Mouse (Mus musculus) brain, embryonic 18.5 days (tissue): ENCODE results near the gene Csf3.
"Not testable (repeated sequence)": the region's sequence is repeated elsewhere in the genome, so short reads cannot be mapped to it uniquely, and the experiment has no call there.

Experiments used
- DNase-seq: peaks from one replicate; pipeline ENCODE4 v3.0.0-alpha.2; 2012; ENCODE audit warnings: low read depth, low spot score

Gene Csf3

GRCm38 (mm10) chr11:98729119-98729588 is 28.1 kb downstream of the Csf3 start, which contains the start of gene Med24:
Gene Med24, minus strand, starts transcription at chr11:98729435.
- DNase-seq: peak; percentile 92

DNA sequence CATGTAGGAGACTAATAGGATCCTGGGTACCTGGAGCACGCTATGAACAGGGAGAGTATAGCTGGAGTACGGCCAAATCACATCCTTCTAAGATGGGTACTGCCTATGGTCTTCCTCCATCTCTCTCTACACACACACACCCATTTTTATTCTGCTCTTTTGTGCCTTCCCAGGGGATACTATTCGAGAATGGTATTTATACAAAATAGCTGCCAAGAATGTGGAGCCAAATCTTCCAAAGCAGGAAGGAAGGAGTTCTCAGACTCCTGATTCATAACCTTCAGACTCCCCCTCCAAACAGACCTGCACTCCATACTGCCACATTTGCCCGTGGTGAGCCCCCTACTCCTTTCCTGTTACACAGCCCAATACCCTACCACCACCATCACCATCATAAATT is 29.7 kb downstream of the Csf3 start:
- no peak for DNase-seq

DNA sequence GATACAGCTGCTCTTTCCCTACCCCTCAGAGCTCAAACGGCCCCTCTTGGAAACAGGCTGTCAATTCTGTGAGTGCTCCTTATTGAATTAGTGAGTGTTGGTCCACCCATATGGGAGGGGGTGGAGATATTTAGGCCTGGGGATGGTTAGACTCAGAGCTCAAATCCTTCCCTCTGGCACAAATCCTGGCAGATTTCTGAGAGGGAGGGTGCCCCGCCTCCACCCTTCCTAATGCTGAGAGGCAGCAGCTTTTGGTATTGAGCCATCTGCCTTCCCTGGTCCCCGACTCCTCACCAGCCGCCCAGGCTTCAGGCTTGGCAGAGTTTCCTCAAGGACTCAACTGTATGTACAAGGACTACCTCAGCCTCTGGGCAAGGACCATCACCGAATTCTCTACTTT is 30.1 kb downstream of the Csf3 start:
- no peak for DNase-seq

DNA sequence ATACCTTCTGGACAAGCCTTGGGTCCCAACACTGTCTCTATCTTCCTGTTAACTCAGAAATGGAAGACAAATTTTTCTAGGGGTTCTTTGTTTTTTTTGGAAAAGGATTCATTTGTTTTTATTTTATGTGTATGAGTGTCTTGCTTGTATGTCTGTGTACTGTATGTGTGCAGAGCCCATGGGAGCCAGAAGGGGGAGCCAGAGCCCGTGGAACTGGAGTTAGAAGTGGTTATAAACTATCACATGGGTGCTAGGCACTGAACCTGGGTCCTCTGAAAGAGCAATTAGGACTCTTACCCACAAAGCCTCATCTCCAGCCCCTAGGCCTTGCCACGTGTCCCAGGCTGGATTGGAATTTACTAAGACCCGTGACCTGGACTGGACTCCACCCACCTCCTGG is 33.0 kb downstream of the Csf3 start:
- DNase-seq: no peak

DNA sequence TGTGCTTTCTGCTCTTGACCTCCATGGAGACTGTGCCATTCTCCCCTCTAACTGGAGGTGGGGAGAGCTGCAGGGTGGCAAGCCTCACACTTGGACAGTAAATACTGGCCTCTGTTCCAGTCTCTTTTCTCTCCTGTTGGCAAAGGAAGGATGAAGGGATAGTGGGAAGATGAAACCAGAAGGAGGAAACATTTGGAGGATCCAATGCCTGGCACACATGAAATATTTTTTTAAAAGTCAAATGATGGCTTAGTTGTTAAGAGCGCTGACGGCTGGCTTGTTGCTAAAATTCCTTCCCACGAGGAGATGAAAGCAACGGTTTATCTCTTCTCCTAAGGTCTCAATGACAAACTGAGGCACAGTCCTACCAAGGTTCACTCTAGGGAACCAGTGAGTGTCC is 34.0 kb downstream of the Csf3 start:
- no peak for DNase-seq

- DNase-seq: no peak
Measured at GRCm38 (mm10) chr11:98736176-98736575, 35.1 kb downstream of the Csf3 start.

DNA sequence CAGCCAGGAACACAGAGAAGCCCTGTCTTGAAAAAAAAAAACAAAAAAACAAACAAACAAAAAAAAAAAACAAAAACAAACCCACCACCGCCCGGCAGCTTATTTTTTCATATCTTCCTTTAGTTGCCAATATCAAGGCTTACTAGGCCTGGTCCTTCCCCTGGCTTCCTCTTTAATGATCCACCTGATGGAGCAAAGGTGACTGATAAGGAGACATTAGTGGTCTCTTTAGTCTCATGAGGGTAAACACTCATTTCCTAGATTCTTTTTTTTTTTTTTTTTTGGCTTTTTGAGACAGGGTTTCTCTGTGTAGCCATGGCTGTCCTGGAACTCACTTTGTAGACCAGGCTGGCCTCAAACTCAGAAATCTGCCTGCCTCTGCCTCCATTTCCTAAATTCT is 36.2 kb downstream of the Csf3 start:
- DNase-seq: not testable (repeated sequence)

DNA sequence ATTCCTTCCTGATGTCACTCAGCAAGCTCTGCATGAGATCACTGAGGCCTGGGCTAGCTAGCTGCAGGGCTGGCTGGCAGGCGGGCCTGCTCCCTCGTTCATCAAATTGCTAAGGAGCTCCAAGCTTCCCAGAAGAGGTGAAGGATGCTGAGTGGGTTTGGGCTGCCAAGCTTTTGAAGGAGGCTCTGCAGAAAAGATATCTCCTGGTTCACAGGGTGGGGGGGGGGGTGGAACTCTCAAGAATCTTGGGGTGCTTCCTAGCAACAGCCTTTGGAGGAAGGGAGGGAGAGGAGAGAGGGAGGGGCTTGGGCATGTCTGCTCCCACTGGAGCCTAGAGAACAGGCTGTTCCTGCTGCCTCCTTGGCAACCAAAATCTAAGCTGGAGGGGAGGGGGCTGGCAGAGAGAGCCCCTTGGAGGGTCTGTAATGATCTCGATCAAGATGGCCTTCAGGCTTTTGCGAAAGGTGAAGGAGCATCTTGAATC is 37.4 kb downstream of the Csf3 start:
- DNase-seq: no peak

- no peak for DNase-seq
Measured at GRCm38 (mm10) chr11:98738925-98739324, 37.9 kb downstream of the Csf3 start.

DNA sequence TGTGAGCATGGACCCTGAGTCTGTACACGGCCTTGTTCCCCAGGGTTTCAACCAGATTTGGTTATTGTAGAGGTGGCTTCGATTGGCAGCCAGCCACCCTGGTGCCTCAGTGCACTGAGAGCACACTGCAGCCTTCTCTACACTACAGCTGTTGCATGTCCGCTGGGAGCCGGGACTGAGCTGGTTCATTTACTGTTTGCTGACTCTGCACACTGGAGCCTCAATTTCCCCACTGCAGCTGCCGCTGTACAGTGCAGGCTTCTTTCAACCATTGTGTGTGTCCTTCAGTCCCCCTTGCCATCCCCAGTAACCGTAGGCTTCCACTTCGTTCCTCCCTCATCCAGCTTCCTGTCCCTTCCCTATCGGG is 38.9 kb downstream of the Csf3 start:
- no peak for DNase-seq

GRCm38 (mm10) chr11:98740393-98741050 is 39.5 kb downstream of the Csf3 start, which contains the start of gene Thra:
Gene Thra, plus strand, starts transcription at chr11:98740638.
- DNase-seq: no peak

- no peak for DNase-seq
Measured at GRCm38 (mm10) chr11:98741051-98741620, 40.1 kb downstream of the Csf3 start.

DNA sequence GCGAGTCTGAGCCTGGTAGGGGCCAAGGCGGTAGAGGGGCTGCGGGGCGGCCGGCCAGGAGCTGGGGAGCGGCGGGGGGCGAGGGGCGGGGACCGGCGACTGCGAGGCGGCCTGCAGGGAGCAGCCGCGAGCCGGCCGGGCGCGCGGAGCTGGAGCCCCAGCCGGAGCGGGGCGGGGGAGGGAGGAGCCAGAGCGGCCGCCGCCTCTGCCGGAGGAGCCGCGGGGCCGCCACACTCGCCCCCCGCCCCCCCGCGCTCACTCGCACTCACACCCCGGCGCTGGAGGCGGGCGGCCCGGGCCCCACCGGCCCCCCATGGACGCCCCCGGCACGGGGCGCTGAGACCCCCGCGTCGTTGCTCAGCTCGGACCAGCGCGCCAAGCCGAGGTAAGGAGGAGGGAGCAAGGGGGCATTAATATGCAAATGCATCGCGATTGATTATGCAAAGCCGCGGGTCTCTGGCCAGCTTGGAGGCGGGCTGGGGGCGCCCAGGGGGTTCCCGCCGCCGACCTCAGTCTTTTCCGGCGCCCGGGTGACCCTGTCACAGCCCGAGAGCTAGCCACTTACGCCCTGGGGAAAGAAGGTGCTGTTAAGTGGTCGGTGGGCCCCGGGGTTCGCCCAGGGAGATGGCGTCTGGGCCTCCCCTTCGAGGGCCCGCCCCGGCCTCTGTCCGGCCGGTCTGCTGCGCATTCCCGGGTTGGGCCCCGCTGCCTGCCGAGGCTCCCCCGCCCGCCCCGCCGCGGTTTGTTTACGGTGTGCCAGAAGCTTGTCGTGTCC is 40.7 kb downstream of the Csf3 start:
- no peak for DNase-seq

DNA sequence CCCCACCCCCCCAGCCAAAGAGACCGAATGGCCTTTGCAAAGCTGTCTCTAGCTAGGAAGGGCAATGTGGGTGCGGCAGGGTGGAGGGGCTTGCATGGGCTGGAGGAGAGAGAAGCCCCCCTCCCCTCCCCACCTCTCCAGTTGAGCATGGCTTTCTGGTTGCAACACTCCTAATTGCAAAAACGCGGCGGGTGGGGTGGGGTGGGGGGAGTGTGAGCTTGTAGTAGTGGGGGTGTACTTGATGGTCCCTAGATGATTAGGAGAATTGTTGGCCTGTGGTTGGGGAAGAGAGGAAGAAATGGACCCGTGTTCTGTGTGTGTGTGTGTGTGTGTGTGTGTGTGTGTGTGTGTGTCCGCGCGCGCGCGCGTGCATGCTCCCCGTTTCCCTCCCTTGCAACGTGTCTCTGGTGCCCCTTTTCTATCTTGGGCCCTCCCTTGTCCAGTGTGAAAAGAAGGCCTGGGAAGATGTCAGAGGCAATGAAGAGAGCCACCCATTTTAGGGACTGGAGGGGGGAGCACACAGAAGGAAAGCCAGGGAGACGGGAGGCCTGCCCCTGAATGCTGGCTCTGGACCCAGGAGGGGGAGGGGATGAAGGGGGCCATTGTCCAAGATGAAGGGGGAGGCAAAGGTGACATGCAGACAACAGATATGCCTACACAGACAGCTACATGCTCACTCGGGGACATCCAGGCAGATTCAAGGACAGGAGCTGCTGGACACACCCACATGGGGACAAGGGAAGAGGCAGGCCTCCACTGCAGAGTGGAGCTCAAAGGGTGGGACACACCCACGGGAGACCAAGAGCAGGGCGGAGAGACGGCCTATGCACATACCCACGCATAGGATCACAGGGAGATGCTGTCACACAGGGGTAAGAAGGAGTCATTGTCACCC is 41.6 kb downstream of the Csf3 start:
- no peak for DNase-seq

- no peak for DNase-seq
Measured at GRCm38 (mm10) chr11:98743655-98744345, 42.7 kb downstream of the Csf3 start.

DNA sequence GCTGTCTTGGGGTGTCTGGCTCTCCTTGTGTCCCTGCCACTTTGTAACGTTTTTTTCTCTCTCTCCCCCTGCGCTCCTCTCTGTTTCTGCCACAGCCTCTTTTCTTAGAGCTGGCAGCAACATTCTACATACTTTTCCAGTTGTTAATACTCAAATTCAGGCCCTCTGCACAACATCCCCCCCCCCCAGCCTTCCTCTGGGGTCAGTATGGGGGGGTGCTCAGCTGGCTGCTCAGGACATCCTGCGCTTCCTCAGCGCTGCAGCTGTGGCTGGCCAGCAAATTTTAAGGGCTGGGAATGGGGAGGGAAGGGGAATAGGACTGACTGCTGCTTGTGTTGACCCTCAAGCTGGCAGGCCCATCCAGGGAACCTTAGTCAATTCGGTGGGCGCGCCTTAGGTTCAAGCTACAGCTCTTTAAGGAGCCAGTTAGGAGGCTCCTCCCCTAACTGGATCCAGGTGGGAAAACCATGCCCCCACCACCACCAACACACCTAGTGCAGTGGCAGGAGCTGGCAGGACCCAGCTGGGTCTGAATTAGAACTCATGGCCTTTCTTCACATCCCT is 43.5 kb downstream of the Csf3 start:
- DNase-seq: no peak

- DNase-seq: no peak
Measured at GRCm38 (mm10) chr11:98745932-98746853, 45.1 kb downstream of the Csf3 start.

- peak; percentile 88 for DNase-seq
Measured at GRCm38 (mm10) chr11:98746855-98747693, 46.0 kb downstream of the Csf3 start.
